Mouse (Mus musculus): ENCODE data around the gene Gm11007.
"Not testable (repeated sequence)": the region's sequence is repeated elsewhere in the genome, so short reads cannot be mapped to it uniquely, and the experiment has no call there.

The Gm11007 gene

DNA sequence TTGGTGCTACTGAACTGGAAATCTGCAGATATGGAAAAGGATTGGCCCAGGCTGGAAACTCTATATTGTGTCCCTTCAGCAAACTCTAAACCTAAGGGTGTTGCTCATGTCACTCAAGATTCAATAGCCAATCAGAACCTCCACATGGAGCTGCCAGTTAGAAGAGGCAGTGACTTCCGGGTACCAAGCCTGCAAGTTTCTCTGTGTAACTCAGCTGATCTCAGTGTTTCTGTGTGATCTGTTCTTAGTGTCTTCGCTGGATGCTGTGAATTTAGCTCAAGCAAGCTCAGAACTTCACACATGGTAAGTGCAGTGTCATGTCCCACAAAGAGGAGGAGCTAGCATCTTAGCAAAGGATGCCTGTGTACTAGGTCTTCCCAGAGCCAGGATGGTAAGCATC, at the start of gene Gm11007:
TSS of gene Gm11007 (plus strand) at position 301 of the 400 bp plus-strand sequence.
- DNase-seq (ENCODE audit: low spot score): not testable (repeated sequence)

Measured in layer of hippocampus, adult 11-12 months (tissue).